Mouse (Mus musculus): ENCODE measurements around the gene Ftsj1. TPM values are rescaled to one million over a fixed set of nuclear protein-coding genes. Genes with fewer than 3 reads are reported as not detected.

Gene Ftsj1
- polyA plus RNA-seq, 1 experiment = not detected

- Histone ChIP-seq H3K27ac (ENCODE audit: insufficient read depth, low read depth, low read length) (no peak overlapping the region), H3K4me1 (ENCODE audit: control insufficient read depth, insufficient read depth, low read length) (no peaks in the 10 kb centered on the region), H3K4me3 (ENCODE audit: insufficient read depth, low read depth, low read length) (peak overlapping the region; percentile 53)
- WGBS = 11% methylated on average over 13 of the region's 13 CpGs
- no peak for TF ChIP-seq CTCF (IDR thresholded peaks at IDR 0.05; ENCODE audit: insufficient read depth, low read depth, low read length)
- TF ChIP-seq POLR2A (IDR thresholded peaks at IDR 0.05; ENCODE audit: insufficient read depth, low read depth, low read length) = no peak
These were observed 60.0 kb downstream of the Ftsj1 start for GRCm38 (mm10) chrX:8192126-8192639.

Other genes starting within 250 kb of the Ftsj1 start
- not detected in 2 replicates for gene Glod5, start 233.9 kb downstream of the Ftsj1 start, polyA plus RNA-seq (2012; ENCODE audit: insufficient read depth, insufficient read length, low replicate concordance, missing spikeins)
- not detected in 2 replicates for gene Suv39h1, start 177.6 kb downstream of the Ftsj1 start, polyA plus RNA-seq (2012; ENCODE audit: insufficient read depth, insufficient read length, low replicate concordance, missing spikeins)
- gene Was, start 161.9 kb downstream of the Ftsj1 start, polyA plus RNA-seq (2012; ENCODE audit: insufficient read depth, insufficient read length, low replicate concordance, missing spikeins) = not detected in 2 replicates
- gene Wdr13, start 119.5 kb downstream of the Ftsj1 start, polyA plus RNA-seq (2012; ENCODE audit: insufficient read depth, insufficient read length, low replicate concordance, missing spikeins) = 69.5 TPM in 1 of 2 replicates, not detected in the other
- 332 TPM in 1 of 2 replicates, not detected in the other for gene Rbm3, start 106.5 kb downstream of the Ftsj1 start, polyA plus RNA-seq (2012; ENCODE audit: insufficient read depth, insufficient read length, low replicate concordance, missing spikeins)
- not detected in 2 replicates for gene Tbc1d25, start 76.2 kb downstream of the Ftsj1 start, polyA plus RNA-seq (2012; ENCODE audit: insufficient read depth, insufficient read length, low replicate concordance, missing spikeins)
- gene Ebp, start 58.9 kb downstream of the Ftsj1 start, polyA plus RNA-seq (2012; ENCODE audit: insufficient read depth, insufficient read length, low replicate concordance, missing spikeins) = not detected in 2 replicates
- gene Porcn, start 45.9 kb downstream of the Ftsj1 start, polyA plus RNA-seq (2012; ENCODE audit: insufficient read depth, insufficient read length, low replicate concordance, missing spikeins) = not detected in 2 replicates
- not detected in 2 replicates for gene Slc38a5, start 18.7 kb upstream of the Ftsj1 start, polyA plus RNA-seq (2012; ENCODE audit: insufficient read depth, insufficient read length, low replicate concordance, missing spikeins)
- not detected in 2 replicates for gene Ssxb10, start 75.0 kb upstream of the Ftsj1 start, polyA plus RNA-seq (2012; ENCODE audit: insufficient read depth, insufficient read length, low replicate concordance, missing spikeins)
- not detected in 2 replicates for gene Ssxb9, start 114.6 kb upstream of the Ftsj1 start, polyA plus RNA-seq (2012; ENCODE audit: insufficient read depth, insufficient read length, low replicate concordance, missing spikeins)
- not detected in 2 replicates for gene Ssxb1, start 160.9 kb upstream of the Ftsj1 start, polyA plus RNA-seq (2012; ENCODE audit: insufficient read depth, insufficient read length, low replicate concordance, missing spikeins)
- not detected in 2 replicates for gene Ssxb2, start 209.3 kb upstream of the Ftsj1 start, polyA plus RNA-seq (2012; ENCODE audit: insufficient read depth, insufficient read length, low replicate concordance, missing spikeins)

Measured in olfactory bulb, adult 2 months (tissue).